Mouse (Mus musculus): Measurements from ENCODE around the gene Spata17. TPM values are rescaled to one million over a fixed set of nuclear protein-coding genes. Genes with fewer than 3 reads are reported as not detected.
"Not testable (repeated sequence)": the region's sequence is repeated elsewhere in the genome, so short reads cannot be mapped to it uniquely, and the experiment has no call there.

The Spata17 gene
- polyA plus RNA-seq, 1 experiment = 2.5 TPM

- H3K4me3 ChIP-seq (replicated peaks; ENCODE audit: extremely low read depth, low read depth, low read length) = no peak overlapping the region
- TF ChIP-seq POLR2A (IDR thresholded peaks at IDR 0.05; ENCODE audit: borderline replicate concordance, extremely low read depth, low read depth, low read length) = no peak
- no peak for TF ChIP-seq CTCF (IDR thresholded peaks at IDR 0.05; ENCODE audit: insufficient read depth, low read length)
- 45% methylated on average over 8 of the region's 8 CpGs for WGBS
- DNase-seq = no peak
- H3K4me1 ChIP-seq (ENCODE audit: control insufficient read depth, insufficient read depth, low read length) = 0 out of 2 replicates have a peak, but pooled peaks cover 4% of the 10 kb centered on the region
Observed at GRCm38 (mm10) chr1:187142984-187143383, 72.3 kb downstream of the Spata17 start.

GRCm38 (mm10) chr1:187137426-187137825, 77.8 kb downstream of the Spata17 start:
- peak; percentile 31 for DNase-seq
- H3K4me3 ChIP-seq (replicated peaks; ENCODE audit: extremely low read depth, low read depth, low read length) = no peak overlapping the region
- H3K4me1 ChIP-seq (ENCODE audit: control insufficient read depth, insufficient read depth, low read length) = no peaks in the 10 kb centered on the region
- TF ChIP-seq CTCF (IDR thresholded peaks at IDR 0.05; ENCODE audit: insufficient read depth, low read length) (peak; percentile 29; the same call in 1 of the 2 replicates), POLR2A (IDR thresholded peaks at IDR 0.05; ENCODE audit: borderline replicate concordance, extremely low read depth, low read depth, low read length) (no peak)
- 17% methylated on average over 6 of the region's 6 CpGs for WGBS

GRCm38 (mm10) chr1:187135887-187136286, 79.4 kb downstream of the Spata17 start:
- no peak for TF ChIP-seq CTCF (IDR thresholded peaks at IDR 0.05; ENCODE audit: insufficient read depth, low read length)
- no peak for TF ChIP-seq POLR2A (IDR thresholded peaks at IDR 0.05; ENCODE audit: borderline replicate concordance, extremely low read depth, low read depth, low read length)
- H3K4me1 ChIP-seq (ENCODE audit: control insufficient read depth, insufficient read depth, low read length) = no peaks in the 10 kb centered on the region
- WGBS = 83% methylated on average over 6 of the region's 6 CpGs
- no peak for DNase-seq
- no peak overlapping the region for H3K4me3 ChIP-seq (replicated peaks; ENCODE audit: extremely low read depth, low read depth, low read length)

GRCm38 (mm10) chr1:187133841-187134240, 81.4 kb downstream of the Spata17 start:
- no peak for DNase-seq
- no peak overlapping the region for H3K4me3 ChIP-seq (replicated peaks; ENCODE audit: extremely low read depth, low read depth, low read length)
- 80% methylated on average over 6 of the region's 6 CpGs for WGBS
- no peak for TF ChIP-seq POLR2A (IDR thresholded peaks at IDR 0.05; ENCODE audit: borderline replicate concordance, extremely low read depth, low read depth, low read length)
- no peak for TF ChIP-seq CTCF (IDR thresholded peaks at IDR 0.05; ENCODE audit: insufficient read depth, low read length)
- no peaks in the 10 kb centered on the region for H3K4me1 ChIP-seq (ENCODE audit: control insufficient read depth, insufficient read depth, low read length)

- TF ChIP-seq POLR2A (IDR thresholded peaks at IDR 0.05; ENCODE audit: borderline replicate concordance, extremely low read depth, low read depth, low read length) = no peak
- no peak for TF ChIP-seq CTCF (IDR thresholded peaks at IDR 0.05; ENCODE audit: insufficient read depth, low read length)
- 89% methylated on average over 4 of the region's 4 CpGs for WGBS
- Histone ChIP-seq H3K4me3 (replicated peaks; ENCODE audit: extremely low read depth, low read depth, low read length) (no peak overlapping the region), H3K4me1 (ENCODE audit: control insufficient read depth, insufficient read depth, low read length) (no peaks in the 10 kb centered on the region)
- no peak for DNase-seq
Observed at GRCm38 (mm10) chr1:187132348-187132747, 82.9 kb downstream of the Spata17 start.

GRCm38 (mm10) chr1:187127548-187127947, 87.7 kb downstream of the Spata17 start:
- DNase-seq; H3K4me1 ChIP-seq (ENCODE audit: control insufficient read depth, insufficient read depth, low read length); H3K4me3 ChIP-seq (replicated peaks; ENCODE audit: extremely low read depth, low read depth, low read length): not testable (repeated sequence)
- 81% methylated on average over 2 of the region's 2 CpGs for WGBS

GRCm38 (mm10) chr1:187125733-187126132, 89.5 kb downstream of the Spata17 start:
- Histone ChIP-seq H3K4me1 (ENCODE audit: control insufficient read depth, insufficient read depth, low read length) (no peaks in the 10 kb centered on the region), H3K4me3 (replicated peaks; ENCODE audit: extremely low read depth, low read depth, low read length) (no peak overlapping the region)
- TF ChIP-seq POLR2A (IDR thresholded peaks at IDR 0.05; ENCODE audit: borderline replicate concordance, extremely low read depth, low read depth, low read length) = no peak
- no peak for TF ChIP-seq CTCF (IDR thresholded peaks at IDR 0.05; ENCODE audit: insufficient read depth, low read length)
- WGBS = 84% methylated on average over 11 of the region's 11 CpGs
- no peak for DNase-seq

- H3K4me3 ChIP-seq (replicated peaks; ENCODE audit: extremely low read depth, low read depth, low read length) = no peak overlapping the region
- no peak for DNase-seq
- TF ChIP-seq POLR2A (IDR thresholded peaks at IDR 0.05; ENCODE audit: borderline replicate concordance, extremely low read depth, low read depth, low read length) = no peak
- TF ChIP-seq CTCF (IDR thresholded peaks at IDR 0.05; ENCODE audit: insufficient read depth, low read length) = no peak
- 56% methylated on average over 3 of the region's 3 CpGs for WGBS
- H3K4me1 ChIP-seq (ENCODE audit: control insufficient read depth, insufficient read depth, low read length) = no peaks in the 10 kb centered on the region
Observed at GRCm38 (mm10) chr1:187124967-187125366, 90.3 kb downstream of the Spata17 start.

- WGBS = 95% methylated on average over 6 of the region's 6 CpGs
- TF ChIP-seq CTCF (IDR thresholded peaks at IDR 0.05; ENCODE audit: insufficient read depth, low read length) = no peak
- TF ChIP-seq POLR2A (IDR thresholded peaks at IDR 0.05; ENCODE audit: borderline replicate concordance, extremely low read depth, low read depth, low read length) = no peak
- no peak for DNase-seq
- Histone ChIP-seq H3K4me3 (replicated peaks; ENCODE audit: extremely low read depth, low read depth, low read length) (no peak overlapping the region), H3K4me1 (ENCODE audit: control insufficient read depth, insufficient read depth, low read length) (no peaks in the 10 kb centered on the region; the same call in 1 of the 2 replicates)
Observed at GRCm38 (mm10) chr1:187119300-187119699, 96.0 kb downstream of the Spata17 start.

- WGBS = 30% methylated on average over 6 of the region's 6 CpGs
- H3K4me1 ChIP-seq (ENCODE audit: control insufficient read depth, insufficient read depth, low read length) = no peaks in the 10 kb centered on the region; the same call in 1 of the 2 replicates
- DNase-seq = no peak
- TF ChIP-seq CTCF (IDR thresholded peaks at IDR 0.05; ENCODE audit: insufficient read depth, low read length) (no peak), POLR2A (IDR thresholded peaks at IDR 0.05; ENCODE audit: borderline replicate concordance, extremely low read depth, low read depth, low read length) (no peak)
- no peak overlapping the region for H3K4me3 ChIP-seq (replicated peaks; ENCODE audit: extremely low read depth, low read depth, low read length)
Observed at GRCm38 (mm10) chr1:187118108-187118507, 97.2 kb downstream of the Spata17 start.

Data from lung, adult 2 months (tissue).